Mouse (Mus musculus): ENCODE results near the gene Sppl2a. TPM values are rescaled to one million over a fixed set of nuclear protein-coding genes. Genes with fewer than 3 reads are reported as not detected.

Gene Sppl2a
- polyA plus RNA-seq, 1 experiment from 2014 or later = 50.4 TPM

DNA sequence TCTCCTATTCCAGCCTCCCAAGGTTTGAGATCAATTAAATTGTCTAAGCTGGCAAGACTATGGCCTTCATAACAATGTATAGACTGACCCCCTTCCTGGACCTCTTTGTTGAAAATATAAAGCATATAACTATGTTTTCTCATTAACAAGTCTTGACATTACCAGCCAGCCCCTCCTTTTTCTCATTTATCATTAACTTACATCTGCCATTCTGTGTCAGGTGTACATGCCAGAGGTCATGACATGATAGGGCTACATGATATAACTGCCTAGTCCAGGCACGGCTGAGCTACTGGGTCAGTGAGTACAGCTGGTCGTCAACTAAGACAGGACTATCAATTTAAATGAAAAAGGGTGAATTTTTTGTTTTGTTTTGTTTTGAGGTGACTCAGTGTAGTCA, 10.2 kb upstream of the Sppl2a start:
- ATAC-seq = no peak
- WGBS = 74% methylated on average over 2 of the region's 2 CpGs
- no peak overlapping the region for H3K4me2 ChIP-seq (ENCODE audit: low read length)
- H3K4me1 ChIP-seq (replicated peaks; ENCODE audit: control insufficient read depth, insufficient read depth, low read length) = no peaks in the 10 kb centered on the region
- H3K27me3 ChIP-seq (replicated peaks; ENCODE audit: control insufficient read depth, insufficient read depth, low read length) = no peaks in the 10 kb centered on the region
- H3K4me3 ChIP-seq (replicated peaks; ENCODE audit: low read length) = no peak overlapping the region
- no peak overlapping the region for H3K9ac ChIP-seq (replicated peaks; ENCODE audit: low read depth, low read length)
- H3K36me3 ChIP-seq (ENCODE audit: control insufficient read depth, insufficient read depth) = no peaks in the 10 kb centered on the region
- H3K9me3 ChIP-seq (ENCODE audit: control insufficient read depth, low read length) = no peaks in the 10 kb centered on the region
- H3K27ac ChIP-seq (ENCODE audit: low read length) = no peak overlapping the region

DNA sequence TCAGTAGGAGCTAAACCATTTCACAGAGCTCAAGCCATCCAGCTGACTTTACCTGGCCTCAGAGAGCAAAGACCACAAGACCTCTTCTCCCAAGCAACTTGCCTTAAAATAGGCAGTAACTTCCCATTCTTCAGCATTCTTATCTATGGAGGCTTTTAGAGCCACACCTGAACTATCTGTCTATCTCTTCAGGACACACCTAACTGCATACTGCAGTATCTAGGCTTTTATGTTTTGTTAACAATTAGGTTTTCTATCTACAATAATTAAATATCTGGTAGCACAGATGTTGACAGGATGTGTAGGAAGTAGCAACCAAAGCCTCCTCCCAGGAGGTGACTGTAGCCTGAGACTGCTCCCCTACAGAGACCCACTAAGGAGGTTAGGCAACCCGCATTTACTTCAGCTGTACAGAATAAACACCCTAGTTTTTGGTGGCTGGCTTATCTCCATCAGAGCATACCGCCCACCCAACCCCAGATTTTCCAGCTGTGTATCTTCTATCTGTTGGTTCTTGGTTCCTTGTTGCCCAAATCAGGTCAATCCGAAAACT, 7.4 kb upstream of the Sppl2a start:
- H3K4me2 ChIP-seq (ENCODE audit: low read length) = no peak overlapping the region
- no peak overlapping the region for H3K4me3 ChIP-seq (replicated peaks; ENCODE audit: low read length)
- H3K9ac ChIP-seq (replicated peaks; ENCODE audit: low read depth, low read length) = no peak overlapping the region
- no peaks in the 10 kb centered on the region for H3K27me3 ChIP-seq (replicated peaks; ENCODE audit: control insufficient read depth, insufficient read depth, low read length)
- H3K27ac ChIP-seq (ENCODE audit: low read length) = no peak overlapping the region
- 79% methylated on average over 3 of the region's 3 CpGs for WGBS
- ATAC-seq = no peak
- H3K36me3 ChIP-seq (ENCODE audit: control insufficient read depth, insufficient read depth) = no peaks in the 10 kb centered on the region
- no peaks in the 10 kb centered on the region for H3K9me3 ChIP-seq (ENCODE audit: control insufficient read depth, low read length)
- 0 out of 2 replicates have a peak, but pooled peaks cover 2% of the 10 kb centered on the region for H3K4me1 ChIP-seq (replicated peaks; ENCODE audit: control insufficient read depth, insufficient read depth, low read length)

DNA sequence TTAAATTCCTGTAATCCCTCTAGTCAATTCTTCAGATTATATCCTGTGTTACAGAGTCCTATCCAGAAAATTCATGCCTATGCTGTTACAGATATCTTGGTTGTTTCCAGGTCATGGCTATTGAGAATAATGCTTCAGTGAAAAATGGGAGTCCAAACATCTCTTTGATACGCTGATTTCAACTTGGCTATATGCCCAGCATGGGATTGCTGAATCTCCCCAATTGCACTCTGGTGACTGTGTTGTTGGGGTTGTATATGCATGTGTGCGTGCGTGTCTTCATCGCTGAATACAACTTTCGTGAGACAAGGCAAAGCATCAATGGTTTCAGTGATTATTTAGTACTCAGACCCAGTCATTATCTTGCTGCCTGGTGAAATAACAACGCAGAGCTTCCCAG, 5.0 kb upstream of the Sppl2a start:
- Histone ChIP-seq H3K9me3 (ENCODE audit: control insufficient read depth, low read length) (no peaks in the 10 kb centered on the region), H3K9ac (replicated peaks; ENCODE audit: low read depth, low read length) (no peak overlapping the region), H3K4me3 (replicated peaks; ENCODE audit: low read length) (no peak overlapping the region), H3K27me3 (replicated peaks; ENCODE audit: control insufficient read depth, insufficient read depth, low read length) (no peaks in the 10 kb centered on the region), H3K36me3 (ENCODE audit: control insufficient read depth, insufficient read depth) (no peaks in the 10 kb centered on the region), H3K4me2 (ENCODE audit: low read length) (no peak overlapping the region), H3K4me1 (replicated peaks; ENCODE audit: control insufficient read depth, insufficient read depth, low read length) (peaks cover 5% of the 10 kb centered on the region), H3K27ac (ENCODE audit: low read length) (no peak overlapping the region)
- ATAC-seq = no peak
- WGBS = 57% methylated on average over 6 of the region's 6 CpGs

DNA sequence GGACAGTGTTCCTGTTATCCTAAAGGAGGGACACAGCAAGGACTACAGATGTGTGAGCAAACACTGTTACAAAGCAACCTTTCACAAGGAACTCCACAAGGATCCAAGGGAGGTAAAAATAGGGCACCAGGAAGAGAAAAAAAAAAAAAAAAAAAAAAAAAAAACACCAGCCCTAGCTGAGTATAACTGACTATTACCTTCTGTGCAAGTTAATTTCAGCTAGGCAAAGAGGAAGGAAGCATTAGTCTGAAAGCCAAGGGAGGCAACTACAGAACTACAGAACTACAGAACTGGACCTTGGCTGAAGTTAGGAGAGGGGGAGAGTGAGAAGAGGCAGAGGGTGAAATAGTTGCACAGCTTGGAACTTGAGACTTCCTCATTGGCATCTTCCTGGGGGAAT, 886 bp upstream of the Sppl2a start:
- H3K9ac ChIP-seq (replicated peaks; ENCODE audit: low read depth, low read length) = no peak overlapping the region
- H3K4me3 ChIP-seq (replicated peaks; ENCODE audit: low read length) = no peak overlapping the region
- no peak for ATAC-seq
- no peaks in the 10 kb centered on the region for H3K9me3 ChIP-seq (ENCODE audit: control insufficient read depth, low read length)
- no peaks in the 10 kb centered on the region for H3K27me3 ChIP-seq (replicated peaks; ENCODE audit: control insufficient read depth, insufficient read depth, low read length)
- H3K36me3 ChIP-seq (ENCODE audit: control insufficient read depth, insufficient read depth) = no peaks in the 10 kb centered on the region
- peaks cover 8% of the 10 kb centered on the region for H3K4me1 ChIP-seq (replicated peaks; ENCODE audit: control insufficient read depth, insufficient read depth, low read length)
- no peak overlapping the region for H3K4me2 ChIP-seq (ENCODE audit: low read length)
- no peak overlapping the region for H3K27ac ChIP-seq (ENCODE audit: low read length)

DNA sequence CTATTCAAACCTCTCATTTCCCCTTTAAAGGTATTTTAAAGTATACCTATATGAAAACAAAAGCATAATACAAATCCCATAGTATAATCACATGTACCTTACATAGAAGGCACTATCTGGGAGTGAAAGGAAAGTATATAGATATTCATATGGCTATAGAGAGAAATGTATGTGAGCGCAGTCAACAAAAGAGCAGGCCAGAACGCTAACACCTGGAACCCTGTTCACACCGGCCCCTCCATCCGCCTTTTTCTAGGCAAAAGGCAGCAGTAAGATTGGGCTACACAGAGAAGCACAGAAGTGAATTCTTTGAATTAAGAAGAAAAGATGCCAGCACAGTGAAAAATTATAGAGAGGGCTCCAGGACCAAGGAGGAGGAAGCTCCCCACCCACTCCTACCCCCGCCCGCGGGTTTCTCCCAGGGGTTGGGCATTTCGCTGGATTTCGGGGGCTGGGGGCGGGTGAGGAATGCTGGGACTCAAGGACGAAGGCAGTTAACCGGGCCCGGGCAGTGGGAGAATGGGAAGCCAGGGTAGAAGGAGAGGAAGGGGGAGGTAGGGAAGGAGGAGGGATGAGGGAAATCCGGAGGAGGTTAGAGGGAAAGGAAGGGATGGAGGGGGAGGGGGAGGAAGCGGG, 656 bp downstream of the Sppl2a start:
- no peaks in the 10 kb centered on the region for H3K36me3 ChIP-seq (ENCODE audit: control insufficient read depth, insufficient read depth)

DNA sequence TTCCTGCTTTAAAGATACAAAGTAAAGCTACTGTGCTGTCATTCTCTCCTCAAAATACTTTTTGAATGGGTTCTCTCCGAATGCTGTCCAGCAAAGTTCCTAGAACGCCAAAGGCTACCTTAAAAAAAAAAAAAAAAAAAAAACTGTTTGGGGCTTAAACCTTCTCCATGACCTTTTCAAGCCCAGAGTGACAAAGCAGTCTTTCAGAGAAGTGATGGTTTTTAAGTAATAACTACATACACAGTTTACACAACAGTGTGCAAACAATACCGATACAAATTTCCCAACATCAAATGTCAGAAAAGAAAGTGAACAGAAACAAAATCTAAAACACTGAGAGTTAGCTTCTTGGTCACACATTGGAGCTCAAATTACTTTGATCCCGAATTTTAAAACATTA, 1.3 kb downstream of the Sppl2a start:
- WGBS = 50% methylated on average over 4 of the region's 4 CpGs
- no peak overlapping the region; the same call in 1 of the 2 replicates for H3K4me3 ChIP-seq (replicated peaks; ENCODE audit: low read length)
- H3K9ac ChIP-seq (replicated peaks; ENCODE audit: low read depth, low read length) = peak overlapping the region; percentile 77; the same call in 1 of the 2 replicates
- peak overlapping the region; percentile 65 for H3K4me2 ChIP-seq (ENCODE audit: low read length)
- no peaks in the 10 kb centered on the region for H3K27me3 ChIP-seq (replicated peaks; ENCODE audit: control insufficient read depth, insufficient read depth, low read length)
- no peak overlapping the region for H3K27ac ChIP-seq (ENCODE audit: low read length)
- no peak for ATAC-seq
- H3K9me3 ChIP-seq (ENCODE audit: control insufficient read depth, low read length) = no peaks in the 10 kb centered on the region
- H3K36me3 ChIP-seq (ENCODE audit: control insufficient read depth, insufficient read depth) = peaks cover 3% of the 10 kb centered on the region; the same call in 1 of the 2 replicates
- H3K4me1 ChIP-seq (replicated peaks; ENCODE audit: control insufficient read depth, insufficient read depth, low read length) = peaks cover 6% of the 10 kb centered on the region

More for the DNA sequence above, 656 bp downstream of the Sppl2a start:
- H3K27ac ChIP-seq (ENCODE audit: low read length) = peak overlapping the region; percentile 93
- no peak; the same call in 1 of the 2 replicates for ATAC-seq
- no peaks in the 10 kb centered on the region for H3K27me3 ChIP-seq (replicated peaks; ENCODE audit: control insufficient read depth, insufficient read depth, low read length)
- peak overlapping the region; percentile 77 for H3K9ac ChIP-seq (replicated peaks; ENCODE audit: low read depth, low read length)
- WGBS = 1% methylated on average over 15 of the region's 15 CpGs
- H3K4me3 ChIP-seq (replicated peaks; ENCODE audit: low read length) = peak overlapping the region; percentile 70
- H3K4me2 ChIP-seq (ENCODE audit: low read length) = peak overlapping the region; percentile 65
- H3K4me1 ChIP-seq (replicated peaks; ENCODE audit: control insufficient read depth, insufficient read depth, low read length) = peaks cover 6% of the 10 kb centered on the region
- H3K9me3 ChIP-seq (ENCODE audit: control insufficient read depth, low read length) = no peaks in the 10 kb centered on the region

DNA sequence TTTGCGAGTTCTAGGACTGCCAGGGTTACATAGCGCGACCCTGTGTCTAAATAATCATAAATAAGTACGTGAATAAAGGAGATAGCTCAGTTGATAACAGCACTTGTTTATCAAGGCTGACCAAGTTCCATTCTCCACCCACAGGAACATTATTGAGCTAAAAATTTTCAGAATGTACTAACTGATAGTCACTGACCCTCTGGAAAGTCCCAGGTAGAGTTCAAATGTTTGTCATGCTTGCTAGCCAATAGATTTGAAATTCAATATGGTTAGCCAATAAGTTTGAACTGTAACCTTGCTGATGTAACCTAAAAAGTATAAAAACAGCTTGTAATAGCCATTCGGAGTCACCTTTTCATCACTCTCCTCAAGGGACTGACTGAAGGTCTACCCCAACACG, 4.4 kb downstream of the Sppl2a start:
- Histone ChIP-seq H3K36me3 (ENCODE audit: control insufficient read depth, insufficient read depth) (peaks cover 14% of the 10 kb centered on the region), H3K4me2 (ENCODE audit: low read length) (no peak overlapping the region), H3K4me1 (replicated peaks; ENCODE audit: control insufficient read depth, insufficient read depth, low read length) (peaks cover 6% of the 10 kb centered on the region), H3K4me3 (replicated peaks; ENCODE audit: low read length) (no peak overlapping the region), H3K9me3 (ENCODE audit: control insufficient read depth, low read length) (no peaks in the 10 kb centered on the region), H3K9ac (replicated peaks; ENCODE audit: low read depth, low read length) (no peak overlapping the region), H3K27ac (ENCODE audit: low read length) (no peak overlapping the region), H3K27me3 (replicated peaks; ENCODE audit: control insufficient read depth, insufficient read depth, low read length) (no peaks in the 10 kb centered on the region)
- WGBS = 94% methylated on average over 6 of the region's 6 CpGs
- ATAC-seq = no peak

DNA sequence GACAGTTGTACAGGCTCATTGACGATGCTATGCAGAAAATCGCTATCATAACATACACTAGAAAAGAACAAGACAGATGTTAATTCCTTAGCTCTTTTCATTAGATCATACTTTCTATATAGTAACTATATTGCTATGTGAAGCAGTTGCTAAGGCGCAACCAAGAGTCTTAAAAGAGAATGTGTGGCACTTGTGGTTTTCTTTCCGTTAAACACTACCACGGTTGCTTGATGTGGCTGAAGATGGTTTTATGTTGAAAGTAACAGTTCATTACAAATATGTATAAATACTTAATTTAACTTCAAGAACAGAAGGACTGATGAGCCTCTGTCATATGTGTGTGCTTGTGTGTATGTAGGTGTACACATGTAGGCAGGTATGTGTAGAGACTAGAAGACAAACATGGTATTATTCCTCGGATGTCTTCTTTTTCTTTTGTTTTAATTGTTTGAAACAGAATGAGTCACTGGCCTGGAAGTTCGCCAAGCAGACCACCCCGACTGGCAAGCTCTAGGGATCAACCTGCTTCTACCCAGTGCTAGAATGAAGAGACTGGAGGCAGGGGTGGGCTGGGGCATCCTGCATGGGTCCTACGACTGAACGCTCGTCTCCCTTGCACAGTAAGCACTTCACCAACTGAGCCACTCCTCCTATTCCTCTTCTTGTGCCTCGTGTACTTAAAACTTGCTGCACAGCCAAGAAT, 12.5 kb downstream of the Sppl2a start:
- Histone ChIP-seq H3K9me3 (ENCODE audit: control insufficient read depth, low read length) (no peaks in the 10 kb centered on the region), H3K36me3 (ENCODE audit: control insufficient read depth, insufficient read depth) (peaks cover 36% of the 10 kb centered on the region), H3K27me3 (replicated peaks; ENCODE audit: control insufficient read depth, insufficient read depth, low read length) (no peaks in the 10 kb centered on the region), H3K4me3 (replicated peaks; ENCODE audit: low read length) (no peak overlapping the region), H3K4me2 (ENCODE audit: low read length) (no peak overlapping the region), H3K4me1 (replicated peaks; ENCODE audit: control insufficient read depth, insufficient read depth, low read length) (no peaks in the 10 kb centered on the region), H3K9ac (replicated peaks; ENCODE audit: low read depth, low read length) (no peak overlapping the region), H3K27ac (ENCODE audit: low read length) (no peak overlapping the region)
- 78% methylated on average over 12 of the region's 12 CpGs for WGBS
- ATAC-seq = no peak

DNA sequence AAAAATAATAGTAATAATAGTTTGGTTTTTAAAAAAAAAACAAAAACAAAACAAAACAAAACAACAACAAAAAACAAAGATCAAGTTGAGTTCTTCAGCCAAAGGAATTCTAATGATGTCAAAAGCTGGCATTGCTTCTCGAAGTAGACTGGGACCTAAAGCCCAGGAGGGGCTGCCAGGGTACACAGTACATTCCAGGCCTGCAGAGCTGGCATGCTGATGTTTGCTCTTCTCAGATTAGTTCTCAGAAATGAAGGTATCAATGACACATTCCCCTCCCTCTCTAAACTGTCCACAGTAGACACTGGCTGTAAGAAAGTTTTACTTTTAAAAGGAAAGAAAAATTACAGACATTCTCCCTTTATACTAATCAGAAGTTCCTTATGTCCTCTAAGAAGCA, 16.8 kb downstream of the Sppl2a start:
- H3K4me3 ChIP-seq (replicated peaks; ENCODE audit: low read length) = no peak overlapping the region

More for the DNA sequence above, 16.8 kb downstream of the Sppl2a start:
- no peak for ATAC-seq
- Histone ChIP-seq H3K4me2 (ENCODE audit: low read length) (no peak overlapping the region), H3K27me3 (replicated peaks; ENCODE audit: control insufficient read depth, insufficient read depth, low read length) (no peaks in the 10 kb centered on the region), H3K36me3 (ENCODE audit: control insufficient read depth, insufficient read depth) (peaks cover 27% of the 10 kb centered on the region), H3K4me1 (replicated peaks; ENCODE audit: control insufficient read depth, insufficient read depth, low read length) (no peaks in the 10 kb centered on the region), H3K9ac (replicated peaks; ENCODE audit: low read depth, low read length) (no peak overlapping the region), H3K27ac (ENCODE audit: low read length) (no peak overlapping the region), H3K9me3 (ENCODE audit: control insufficient read depth, low read length) (no peaks in the 10 kb centered on the region)
- 78% methylated on average over 1 of the region's 1 CpGs for WGBS
